In the genomic region with DNA sequence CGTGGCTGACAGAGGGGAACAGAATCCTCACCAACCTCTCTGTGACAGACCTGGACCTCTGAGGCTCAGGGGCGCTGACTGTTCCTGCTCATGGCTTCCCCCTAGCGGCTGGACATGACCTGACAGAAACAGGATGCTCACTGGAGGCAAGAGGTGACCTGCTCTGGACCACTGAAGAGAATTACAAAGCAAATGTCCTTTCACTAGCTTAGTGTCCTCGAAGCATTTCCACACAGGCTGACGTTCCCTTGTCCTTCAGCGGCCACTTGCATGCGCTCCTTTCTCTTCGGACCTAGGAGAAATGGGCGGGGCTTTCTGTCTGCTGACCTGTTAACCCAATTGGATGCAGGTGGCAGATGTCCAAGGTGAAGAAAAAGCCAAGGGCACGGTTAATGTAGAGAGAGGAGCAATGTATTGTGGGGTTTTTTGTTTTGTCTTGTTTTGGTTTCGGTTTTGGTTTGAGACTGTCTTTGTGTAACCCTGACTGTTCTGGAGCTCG, we compare ENCODE assay signal across 8 mouse cellular contexts. TPM values are rescaled to one million over a fixed set of nuclear protein-coding genes. Genes with fewer than 3 reads are reported as not detected.
DNase-seq lines count a peak whose midpoint lies in the region; ATAC-seq and TF ChIP-seq lines count a peak whose summit lies in the region.

No protein-coding gene starts in this region.

- peak; percentile 82 for TF ChIP-seq CTCF in C2C12 (IDR thresholded peaks at IDR 0.05; ENCODE audit: control insufficient read depth, insufficient read depth, insufficient read length)

- no peak overlapping the region for H3K9ac ChIP-seq in embryonic facial prominence, embryonic 11.5 days (replicated peaks; ENCODE audit: low read length)
- no peak overlapping the region for H3K9ac ChIP-seq in heart, embryonic 13.5 days
- no peak overlapping the region for H3K9ac ChIP-seq in kidney, embryonic 16.5 days (replicated peaks; ENCODE audit: low read length)
- H3K9ac ChIP-seq in liver, embryonic 11.5 days (ENCODE audit: low read depth, low read length): no peak overlapping the region
- no peak overlapping the region for H3K9ac ChIP-seq in neural tube, embryonic 12.5 days
- H3K9ac ChIP-seq in stomach, embryonic 15.5 days: no peak overlapping the region

- peaks cover 33% of the 10 kb centered on the region for H3K27me3 ChIP-seq in C2C12 (ENCODE audit: control insufficient read depth, insufficient read depth, insufficient read length)
- no peaks in the 10 kb centered on the region for H3K27me3 ChIP-seq in embryonic facial prominence, embryonic 11.5 days (ENCODE audit: control insufficient read depth, insufficient read depth, low read length)
- H3K27me3 ChIP-seq in heart, embryonic 13.5 days (replicated peaks): peaks cover 12% of the 10 kb centered on the region
- H3K27me3 ChIP-seq in kidney, embryonic 16.5 days (ENCODE audit: insufficient read depth, low read length): peaks cover 3% of the 10 kb centered on the region; the same call in 1 of the 2 replicates
- no peaks in the 10 kb centered on the region; the same call in 1 of the 2 replicates for H3K27me3 ChIP-seq in liver, embryonic 11.5 days (replicated peaks; ENCODE audit: control insufficient read depth, insufficient read depth, low read length)
- H3K27me3 ChIP-seq in neural tube, embryonic 12.5 days (replicated peaks): no peaks in the 10 kb centered on the region
- no peaks in the 10 kb centered on the region for H3K27me3 ChIP-seq in stomach, embryonic 15.5 days (replicated peaks)

- DNase-seq in adrenal gland, postnatal 25 days: peak; percentile 88
- peak; percentile 83 for DNase-seq in embryonic facial prominence, embryonic 11.5 days (ENCODE audit: low spot score)
- DNase-seq in liver, embryonic 11.5 days (ENCODE audit: low spot score): peak; percentile 63

- no peaks in the 10 kb centered on the region for H3K36me3 ChIP-seq in C2C12 (ENCODE audit: control insufficient read depth, insufficient read depth)
- H3K36me3 ChIP-seq in embryonic facial prominence, embryonic 11.5 days (replicated peaks; ENCODE audit: control insufficient read depth, insufficient read depth, low read depth, low read length): no peaks in the 10 kb centered on the region
- H3K36me3 ChIP-seq in heart, embryonic 13.5 days: no peaks in the 10 kb centered on the region
- H3K36me3 ChIP-seq in kidney, embryonic 16.5 days (ENCODE audit: insufficient read depth, low read length): no peaks in the 10 kb centered on the region
- no peaks in the 10 kb centered on the region for H3K36me3 ChIP-seq in liver, embryonic 11.5 days (ENCODE audit: control insufficient read depth, insufficient read depth, low read length)
- no peaks in the 10 kb centered on the region for H3K36me3 ChIP-seq in neural tube, embryonic 12.5 days
- no peaks in the 10 kb centered on the region for H3K36me3 ChIP-seq in stomach, embryonic 15.5 days

- no peak overlapping the region for H3K4me3 ChIP-seq in C2C12 (ENCODE audit: insufficient read depth, poor library complexity, severe bottlenecking)
- H3K4me3 ChIP-seq in embryonic facial prominence, embryonic 11.5 days (ENCODE audit: low read depth, low read length): no peak overlapping the region
- H3K4me3 ChIP-seq in heart, embryonic 13.5 days: no peak overlapping the region
- no peak overlapping the region for H3K4me3 ChIP-seq in kidney, embryonic 16.5 days (ENCODE audit: low read length)
- no peak overlapping the region for H3K4me3 ChIP-seq in liver, embryonic 11.5 days (ENCODE audit: low read depth, low read length)
- H3K4me3 ChIP-seq in neural tube, embryonic 12.5 days: no peak overlapping the region
- peak overlapping the region; percentile 8; the same call in 1 of the 2 replicates for H3K4me3 ChIP-seq in stomach, embryonic 15.5 days (replicated peaks)

- H3K9me3 ChIP-seq in embryonic facial prominence, embryonic 11.5 days (replicated peaks; ENCODE audit: control insufficient read depth, low read length): no peaks in the 10 kb centered on the region; the same call in 1 of the 2 replicates
- H3K9me3 ChIP-seq in heart, embryonic 13.5 days: no peaks in the 10 kb centered on the region
- no peaks in the 10 kb centered on the region for H3K9me3 ChIP-seq in kidney, embryonic 16.5 days (ENCODE audit: low read length)
- H3K9me3 ChIP-seq in liver, embryonic 11.5 days (ENCODE audit: control insufficient read depth, low read length): no peaks in the 10 kb centered on the region
- H3K9me3 ChIP-seq in neural tube, embryonic 12.5 days: no peaks in the 10 kb centered on the region
- no peaks in the 10 kb centered on the region for H3K9me3 ChIP-seq in stomach, embryonic 15.5 days

- ATAC-seq in embryonic facial prominence, embryonic 11.5 days (replicated peaks; ENCODE audit: insufficient number of reproducible peaks, low FRiP score, low TSS enrichment, low read depth): peak; percentile 51; the same call in 1 of the 2 replicates
- no peak for ATAC-seq in heart, embryonic 13.5 days (ENCODE audit: extremely low read depth, insufficient number of reproducible peaks, low FRiP score, low TSS enrichment)
- peak; percentile 76; the same call in 1 of the 2 replicates for ATAC-seq in kidney, embryonic 16.5 days (ENCODE audit: low FRiP score, low TSS enrichment)
- no peak; the same call in 1 of the 2 replicates for ATAC-seq in liver, embryonic 11.5 days (replicated peaks; ENCODE audit: low FRiP score)
- 0 out of 2 replicates have a peak, but pooled peaks have one; percentile 37 for ATAC-seq in neural tube, embryonic 12.5 days (ENCODE audit: low FRiP score, low read depth)
- ATAC-seq in stomach, embryonic 15.5 days (ENCODE audit: insufficient read depth, low FRiP score, low read depth): peak; percentile 57; the same call in 1 of the 2 replicates

- H3K4me2 ChIP-seq in embryonic facial prominence, embryonic 11.5 days (ENCODE audit: low read depth, low read length): no peak overlapping the region
- H3K4me2 ChIP-seq in heart, embryonic 13.5 days: peak overlapping the region; percentile 40
- peak overlapping the region; percentile 28 for H3K4me2 ChIP-seq in kidney, embryonic 16.5 days (replicated peaks; ENCODE audit: low read depth, low read length)
- peak overlapping the region; percentile 11; the same call in 1 of the 2 replicates for H3K4me2 ChIP-seq in liver, embryonic 11.5 days
- H3K4me2 ChIP-seq in neural tube, embryonic 12.5 days (replicated peaks): peak overlapping the region; percentile 41; the same call in 1 of the 2 replicates
- peak overlapping the region; percentile 40 for H3K4me2 ChIP-seq in stomach, embryonic 15.5 days

- H3ac ChIP-seq in C2C12 (ENCODE audit: control insufficient read depth, insufficient read length, low read depth): no peak overlapping the region

- H3K79me3 ChIP-seq in C2C12 (ENCODE audit: low read depth): no peaks in the 10 kb centered on the region

- no peaks in the 10 kb centered on the region; the same call in 1 of the 2 replicates for H3K4me1 ChIP-seq in embryonic facial prominence, embryonic 11.5 days (ENCODE audit: control insufficient read depth, insufficient read depth, low read length)
- peaks cover 7% of the 10 kb centered on the region for H3K4me1 ChIP-seq in heart, embryonic 13.5 days
- H3K4me1 ChIP-seq in kidney, embryonic 16.5 days (ENCODE audit: insufficient read depth, low read length): peaks cover 3% of the 10 kb centered on the region; the same call in 1 of the 2 replicates
- no peaks in the 10 kb centered on the region for H3K4me1 ChIP-seq in liver, embryonic 11.5 days (replicated peaks; ENCODE audit: control insufficient read depth, insufficient read depth, low read length)
- H3K4me1 ChIP-seq in neural tube, embryonic 12.5 days: peaks cover 9% of the 10 kb centered on the region
- peaks cover 3% of the 10 kb centered on the region; the same call in 1 of the 2 replicates for H3K4me1 ChIP-seq in stomach, embryonic 15.5 days

- no peaks in the 10 kb centered on the region for H3K79me2 ChIP-seq in C2C12 (ENCODE audit: control insufficient read depth, insufficient read depth)

- no peak overlapping the region for H3K27ac ChIP-seq in embryonic facial prominence, embryonic 11.5 days (replicated peaks; ENCODE audit: low read depth, low read length)
- H3K27ac ChIP-seq in heart, embryonic 13.5 days (replicated peaks): no peak overlapping the region
- H3K27ac ChIP-seq in kidney, embryonic 16.5 days (ENCODE audit: low read length): no peak overlapping the region
- no peak overlapping the region for H3K27ac ChIP-seq in liver, embryonic 11.5 days (ENCODE audit: low read depth, low read length)
- no peak overlapping the region for H3K27ac ChIP-seq in neural tube, embryonic 12.5 days
- no peak overlapping the region for H3K27ac ChIP-seq in stomach, embryonic 15.5 days

- WGBS in embryonic facial prominence, embryonic 11.5 days: 21% methylated on average over 12 of the region's 12 CpGs
- 17% methylated on average over 12 of the region's 12 CpGs for WGBS in heart, embryonic 13.5 days
- WGBS in kidney, embryonic 16.5 days: 17% methylated on average over 12 of the region's 12 CpGs
- 16% methylated on average over 12 of the region's 12 CpGs for WGBS in liver, embryonic 11.5 days
- WGBS in neural tube, embryonic 12.5 days: 20% methylated on average over 12 of the region's 12 CpGs
- 16% methylated on average over 12 of the region's 12 CpGs for WGBS in stomach, embryonic 15.5 days

RNA-seq across cellular contexts. Expression of a gene that starts 10.0 kb away (rescaled TPM):
- not detected for polyA plus RNA-seq in C2C12 (2012; fragmentation: generic; extraction: Trizol)
- 0.62 and 0.64 TPM in 2 replicates for total RNA-seq in adrenal gland, postnatal 25 days (2021)
- polyA plus RNA-seq in embryonic facial prominence, embryonic 11.5 days (2014; fragmentation: Nextera tagmentation; extraction: Ambion mirVana): not detected in 2 replicates
- polyA plus RNA-seq in heart, embryonic 13.5 days (2015; fragmentation: Nextera tagmentation; extraction: Ambion mirVana): not detected in 2 replicates
- not detected in 2 replicates for polyA plus RNA-seq in kidney, embryonic 16.5 days (2015; fragmentation: Nextera tagmentation; extraction: Ambion mirVana)
- not detected in 2 replicates for polyA plus RNA-seq in liver, embryonic 11.5 days (2014; fragmentation: Nextera tagmentation; extraction: Ambion mirVana)
- not detected in 2 replicates for polyA plus RNA-seq in neural tube, embryonic 12.5 days (2016; fragmentation: Nextera tagmentation; extraction: Ambion mirVana)
- not detected in 2 replicates for polyA plus RNA-seq in stomach, embryonic 15.5 days (2015; fragmentation: Nextera tagmentation; extraction: Ambion mirVana)

RNA-seq across cellular contexts. Expression of a gene that starts 22.8 kb away (rescaled TPM):
- 0.05 TPM for polyA plus RNA-seq in C2C12 (2012; fragmentation: generic; extraction: Trizol)
- total RNA-seq in adrenal gland, postnatal 25 days (2021): 11.1 and 15.5 TPM in 2 replicates
- 3.8 and 4.6 TPM in 2 replicates for polyA plus RNA-seq in embryonic facial prominence, embryonic 11.5 days (2014; fragmentation: Nextera tagmentation; extraction: Ambion mirVana)
- polyA plus RNA-seq in heart, embryonic 13.5 days (2015; fragmentation: Nextera tagmentation; extraction: Ambion mirVana): 7.0 and 7.4 TPM in 2 replicates
- 20.6 and 24.4 TPM in 2 replicates for polyA plus RNA-seq in kidney, embryonic 16.5 days (2015; fragmentation: Nextera tagmentation; extraction: Ambion mirVana)
- 2.5 TPM in 2 replicates for polyA plus RNA-seq in liver, embryonic 11.5 days (2014; fragmentation: Nextera tagmentation; extraction: Ambion mirVana)
- polyA plus RNA-seq in neural tube, embryonic 12.5 days (2016; fragmentation: Nextera tagmentation; extraction: Ambion mirVana): 8.3 and 10.2 TPM in 2 replicates
- 27.0 and 28.4 TPM in 2 replicates for polyA plus RNA-seq in stomach, embryonic 15.5 days (2015; fragmentation: Nextera tagmentation; extraction: Ambion mirVana)

RNA-seq across cellular contexts. Expression of a gene that starts 27.2 kb away (rescaled TPM):
- polyA plus RNA-seq in C2C12 (2012; fragmentation: generic; extraction: Trizol): 0.01 TPM
- total RNA-seq in adrenal gland, postnatal 25 days (2021): 9.0 and 10.2 TPM in 2 replicates
- 0.72 and 0.81 TPM in 2 replicates for polyA plus RNA-seq in embryonic facial prominence, embryonic 11.5 days (2014; fragmentation: Nextera tagmentation; extraction: Ambion mirVana)
- 0.08 and 0.09 TPM in 2 replicates for polyA plus RNA-seq in heart, embryonic 13.5 days (2015; fragmentation: Nextera tagmentation; extraction: Ambion mirVana)
- 0.26 and 0.35 TPM in 2 replicates for polyA plus RNA-seq in kidney, embryonic 16.5 days (2015; fragmentation: Nextera tagmentation; extraction: Ambion mirVana)
- 0.27 and 0.40 TPM in 2 replicates for polyA plus RNA-seq in liver, embryonic 11.5 days (2014; fragmentation: Nextera tagmentation; extraction: Ambion mirVana)
- polyA plus RNA-seq in neural tube, embryonic 12.5 days (2016; fragmentation: Nextera tagmentation; extraction: Ambion mirVana): 0.55 and 0.84 TPM in 2 replicates
- polyA plus RNA-seq in stomach, embryonic 15.5 days (2015; fragmentation: Nextera tagmentation; extraction: Ambion mirVana): 0.19 and 0.21 TPM in 2 replicates

RNA-seq across cellular contexts. Expression of a gene that starts 58.3 kb away (rescaled TPM):
- not detected for polyA plus RNA-seq in C2C12 (2012; fragmentation: generic; extraction: Trizol)
- not detected in 2 replicates for total RNA-seq in adrenal gland, postnatal 25 days (2021)
- not detected in 2 replicates for polyA plus RNA-seq in embryonic facial prominence, embryonic 11.5 days (2014; fragmentation: Nextera tagmentation; extraction: Ambion mirVana)
- not detected in 2 replicates for polyA plus RNA-seq in heart, embryonic 13.5 days (2015; fragmentation: Nextera tagmentation; extraction: Ambion mirVana)
- polyA plus RNA-seq in kidney, embryonic 16.5 days (2015; fragmentation: Nextera tagmentation; extraction: Ambion mirVana): not detected in 2 replicates
- polyA plus RNA-seq in liver, embryonic 11.5 days (2014; fragmentation: Nextera tagmentation; extraction: Ambion mirVana): not detected in 2 replicates
- polyA plus RNA-seq in neural tube, embryonic 12.5 days (2016; fragmentation: Nextera tagmentation; extraction: Ambion mirVana): not detected in 2 replicates
- not detected in 2 replicates for polyA plus RNA-seq in stomach, embryonic 15.5 days (2015; fragmentation: Nextera tagmentation; extraction: Ambion mirVana)

Comparison
In these comparisons a context has a peak if more than half of its experiments do, and no peak if none do; other contexts are left out.
1. ATAC-seq: peak in embryonic facial prominence, embryonic 11.5 days (single experiment), kidney, embryonic 16.5 days (single experiment), neural tube, embryonic 12.5 days (single experiment) and stomach, embryonic 15.5 days (single experiment); none in heart, embryonic 13.5 days (single experiment) and liver, embryonic 11.5 days (single experiment).
2. Peak in every context shown above with its lines, with median percentiles within 50 percentile points of each other: DNase-seq.